Mouse (Mus musculus) T-helper 1 cell (primary cell): Measurements from ENCODE around the gene Noxa1.

Experiments used
- in situ Hi-C: fragments of 300-600 bp; cut with MboI, MseI; formaldehyde crosslinking; loops from one replicate; pipeline ENCODE4 v1.15.1; 2025; ENCODE audit warnings: high pct_unique_total_duplicates

The Noxa1 gene

DNA sequence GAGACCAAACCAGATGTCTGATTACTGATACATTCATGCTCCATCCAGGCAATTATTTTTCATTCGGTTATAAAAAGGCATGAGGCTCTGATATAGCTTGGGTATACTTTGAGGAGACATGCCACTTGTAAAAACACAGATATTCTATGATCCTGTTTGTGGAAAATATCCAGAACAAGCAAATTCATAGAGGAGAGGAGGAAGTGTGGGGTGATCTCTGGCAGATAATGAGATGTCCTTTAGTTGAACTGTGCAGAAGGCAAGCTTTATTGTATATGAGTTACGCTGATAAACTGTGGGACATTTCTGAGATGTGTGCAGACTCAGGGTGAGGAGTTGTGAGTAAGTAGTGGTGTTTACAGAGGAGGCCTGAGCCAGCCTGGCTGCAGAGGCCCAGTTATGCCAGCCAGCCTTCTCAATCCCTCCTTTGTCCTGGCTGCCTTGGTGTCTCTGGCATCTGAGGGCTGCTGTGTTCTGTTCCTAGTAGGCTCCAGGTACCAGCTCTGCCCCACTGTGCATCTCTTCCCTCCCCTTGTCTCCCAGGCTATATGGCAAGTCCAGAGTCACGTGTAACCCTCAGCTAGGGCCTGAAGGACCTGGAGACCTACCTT lies 3.2 kb upstream of the Noxa1 start:
- in situ Hi-C loops = no loop called here

DNA sequence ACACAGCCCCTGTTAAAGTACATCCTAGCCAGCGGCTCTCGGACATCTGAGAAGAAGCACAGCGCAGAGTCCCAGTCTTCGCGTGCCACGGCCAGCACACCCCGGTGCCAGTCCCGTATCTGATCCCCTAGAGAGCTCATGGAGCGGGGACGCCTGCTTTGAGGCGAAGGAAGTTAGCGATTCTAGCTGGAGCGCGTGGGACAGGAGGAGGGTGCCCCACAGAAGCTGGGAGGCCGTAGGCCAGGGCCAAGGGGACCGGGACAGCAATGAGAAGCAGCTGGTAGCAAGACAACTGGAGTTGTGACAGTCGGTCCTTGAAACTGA lies 202 bp downstream of the Noxa1 start:
- in situ Hi-C loops = no loop called here

DNA sequence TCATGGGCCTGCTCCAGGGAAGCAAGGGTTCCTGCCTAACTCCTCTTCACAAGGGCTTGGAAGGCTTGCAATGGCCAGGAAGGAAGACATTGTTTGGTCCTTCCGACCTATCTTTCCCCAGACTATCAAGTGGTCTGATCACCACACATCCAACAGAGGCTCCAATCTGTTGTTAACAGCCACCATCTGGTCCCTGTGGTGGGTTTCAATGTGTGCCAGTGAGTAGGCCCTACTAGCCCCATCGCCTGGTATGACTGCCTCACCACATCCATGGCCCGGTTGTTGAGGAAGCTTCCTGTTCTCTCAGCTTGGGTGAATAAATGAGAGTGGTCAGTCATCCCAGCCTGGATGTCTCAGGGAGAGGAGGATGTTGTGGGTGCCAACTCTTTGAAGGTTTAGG lies 6.3 kb downstream of the Noxa1 start:
- in situ Hi-C loops = no loop called here

DNA sequence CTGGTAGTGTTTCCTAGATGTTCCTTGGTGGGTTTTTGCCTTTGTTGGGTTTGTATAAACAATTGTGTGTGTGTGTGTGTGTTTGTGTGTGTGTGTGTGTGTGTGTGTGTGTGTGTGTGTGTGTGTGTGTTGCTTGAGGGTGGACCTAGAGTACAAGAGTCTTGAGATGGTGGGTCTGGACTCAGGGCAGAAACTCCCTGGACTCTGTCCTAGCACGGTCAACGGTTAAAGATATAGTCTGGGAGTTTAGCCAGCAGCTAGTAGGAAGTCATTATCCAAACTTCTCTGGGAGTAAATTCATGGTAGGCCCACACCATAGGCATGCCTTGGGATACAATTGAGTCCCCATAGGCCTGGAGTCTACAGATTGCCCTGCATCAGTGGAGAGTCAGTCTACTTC lies 7.1 kb downstream of the Noxa1 start:
- in situ Hi-C loops = no loop called here

DNA sequence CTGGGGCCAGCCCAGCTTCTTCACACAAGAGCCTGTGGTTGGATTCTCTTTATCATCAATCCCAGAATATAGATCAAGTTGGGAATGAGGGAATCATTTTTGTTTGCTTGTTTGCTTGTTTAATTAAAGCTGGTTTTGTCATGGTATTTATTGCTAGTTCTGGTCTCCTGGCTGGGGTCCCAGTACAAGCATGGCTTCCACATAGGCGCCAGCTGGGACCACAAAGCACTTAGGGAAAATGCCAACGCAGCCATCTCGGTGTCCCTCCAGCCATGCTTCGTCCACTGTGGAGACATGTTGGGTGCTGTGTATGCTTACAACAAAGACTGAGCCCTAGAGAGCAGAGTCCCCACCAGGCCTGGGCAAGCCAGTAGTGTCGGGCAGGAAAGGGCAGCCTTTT lies 9.4 kb downstream of the Noxa1 start:
- in situ Hi-C loops = no loop called here

DNA sequence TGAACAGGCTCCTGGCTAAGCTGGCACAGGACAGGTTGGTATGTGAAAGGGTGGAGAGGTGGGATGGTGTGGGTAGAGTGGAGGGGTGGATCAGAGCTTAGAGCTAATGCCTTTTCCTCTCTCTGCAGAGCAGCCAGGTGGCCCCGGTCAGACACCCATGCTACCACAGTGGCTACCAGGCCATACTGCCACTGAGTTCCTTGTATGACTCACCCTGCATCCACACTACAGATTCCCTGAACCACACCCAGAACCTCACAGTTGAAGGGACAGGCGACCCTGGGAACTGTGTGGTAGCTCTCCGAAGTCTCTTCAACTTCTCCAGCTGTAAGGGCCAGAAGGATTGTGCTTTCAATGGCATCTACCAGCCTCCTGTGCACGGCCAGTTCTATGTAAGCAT lies 11.3 kb downstream of the Noxa1 start:
- in situ Hi-C loops = no loop called here

DNA sequence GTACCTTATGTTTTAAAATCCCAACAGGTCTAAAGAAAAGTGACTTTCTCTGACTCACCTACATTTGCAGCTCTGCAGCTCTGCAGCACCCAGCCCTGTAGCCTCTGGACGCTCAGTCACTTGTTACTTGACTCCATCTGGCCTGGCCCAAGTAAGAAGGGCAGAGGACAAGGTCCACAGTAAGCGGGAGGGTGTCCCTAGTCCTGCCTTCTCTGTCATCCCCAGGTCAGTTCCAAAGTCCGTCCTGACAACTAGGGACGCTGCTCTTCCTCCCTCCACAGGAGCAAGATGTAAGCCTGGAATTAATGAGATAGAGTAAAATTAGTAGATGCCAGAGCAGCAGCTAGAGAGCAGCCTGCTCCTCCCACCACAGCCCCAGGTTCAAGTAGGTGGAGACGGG lies 14.9 kb downstream of the Noxa1 start, which contains the start of gene Entpd8:
Entpd8 (plus strand) TSS at position 229 of the 400 bp plus-strand sequence.
- in situ Hi-C loops = no loop called here

DNA sequence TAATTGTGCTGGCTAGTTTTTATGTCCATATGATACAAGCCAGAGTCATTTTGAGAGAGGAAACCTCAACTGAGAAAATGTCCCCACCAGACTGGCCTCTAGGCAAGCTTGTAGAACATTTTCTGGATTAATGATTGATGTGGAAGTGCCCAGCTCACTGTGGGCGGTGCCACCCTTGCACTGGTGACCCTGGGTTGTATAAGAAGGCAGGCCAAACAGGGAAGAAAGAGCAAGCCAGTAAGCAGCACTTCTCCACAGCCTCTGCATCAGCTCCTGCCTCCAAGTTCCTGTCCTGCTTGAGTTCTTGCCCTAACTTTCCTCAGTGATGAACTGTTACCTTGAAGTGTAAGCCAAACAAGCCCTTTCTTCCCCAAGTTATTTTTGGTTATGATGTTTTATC lies 16.0 kb downstream of the Noxa1 start:
- in situ Hi-C loops = no loop called here

DNA sequence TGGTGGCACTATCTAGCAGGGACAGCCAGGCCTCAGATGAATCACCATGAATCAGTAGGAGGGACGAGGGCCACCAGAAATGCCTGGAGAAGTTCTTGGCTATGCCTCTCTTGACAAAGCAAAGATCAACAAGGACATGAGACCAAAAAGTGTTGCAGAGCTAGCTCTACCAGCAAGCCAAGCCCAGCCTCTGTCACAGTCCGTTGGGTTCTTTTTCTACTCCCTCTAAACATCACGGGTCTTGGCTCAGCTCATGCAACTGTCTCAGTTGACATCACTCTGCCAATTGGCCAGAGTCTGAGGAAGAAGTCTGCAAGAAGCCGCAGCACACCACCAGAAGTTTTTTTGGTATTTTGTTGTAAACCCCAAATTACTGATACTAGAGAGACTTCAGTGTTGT lies 19.4 kb downstream of the Noxa1 start:
- in situ Hi-C loops = no loop called here

DNA sequence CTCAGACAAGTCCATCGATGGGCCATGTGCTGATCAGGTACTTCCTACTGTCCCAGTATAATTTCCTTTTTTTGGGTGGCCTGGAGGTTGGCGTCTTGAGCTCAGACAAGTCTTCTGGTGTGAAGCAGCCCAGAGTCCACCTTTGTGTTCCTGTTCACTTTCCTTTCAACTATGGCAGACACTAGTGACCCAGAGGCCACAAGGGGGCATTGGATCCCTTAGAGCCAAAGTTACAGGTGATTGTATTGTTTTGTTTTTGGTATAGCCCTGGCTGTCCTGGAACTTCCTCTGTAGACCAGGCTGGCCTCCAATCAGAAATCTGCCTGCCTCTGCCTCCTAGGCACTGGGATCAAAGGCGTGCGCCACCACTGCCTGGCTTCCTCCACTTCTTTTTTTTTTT lies 22.6 kb downstream of the Noxa1 start:
- in situ Hi-C loops = no loop called here

DNA sequence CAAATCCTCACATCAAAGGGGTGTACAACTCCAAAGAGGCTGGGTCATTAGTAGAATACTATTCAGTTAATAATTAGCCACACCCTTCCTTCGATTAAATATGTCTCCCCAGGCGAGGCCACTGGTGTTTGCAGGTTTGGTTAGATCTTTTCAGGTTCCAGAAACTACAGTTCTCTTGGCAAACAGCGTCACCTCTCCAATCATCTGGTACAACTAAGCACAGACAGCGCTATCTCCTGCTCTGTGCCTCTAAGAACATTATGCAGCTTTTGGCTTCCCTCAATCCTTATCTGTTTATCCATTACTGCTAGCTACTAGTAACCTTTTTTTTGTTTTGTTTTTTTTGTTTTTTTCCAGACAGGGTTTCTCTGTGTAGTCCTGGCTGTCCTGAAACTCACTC lies 25.4 kb downstream of the Noxa1 start:
- in situ Hi-C loops = no loop called here

DNA sequence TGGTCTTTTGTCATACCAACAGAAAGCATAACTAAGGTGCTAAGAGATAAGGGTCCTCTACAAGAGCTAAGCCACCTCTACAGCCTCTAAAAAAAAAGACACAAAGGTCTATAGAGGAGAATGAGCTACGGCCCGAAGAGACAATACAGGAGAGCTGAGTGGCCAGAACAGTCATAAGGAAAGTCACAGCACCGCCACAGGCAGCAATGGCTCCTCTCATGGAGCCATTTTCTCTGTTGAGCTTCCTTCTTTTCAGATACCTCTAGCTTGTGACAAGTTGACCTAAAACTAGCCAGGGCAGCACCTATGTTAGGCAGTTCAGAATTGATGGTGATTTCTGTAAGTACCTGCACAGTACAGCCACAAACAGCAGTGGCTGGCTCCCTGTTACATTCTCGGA lies 28.4 kb downstream of the Noxa1 start:
- in situ Hi-C loops = no loop called here

DNA sequence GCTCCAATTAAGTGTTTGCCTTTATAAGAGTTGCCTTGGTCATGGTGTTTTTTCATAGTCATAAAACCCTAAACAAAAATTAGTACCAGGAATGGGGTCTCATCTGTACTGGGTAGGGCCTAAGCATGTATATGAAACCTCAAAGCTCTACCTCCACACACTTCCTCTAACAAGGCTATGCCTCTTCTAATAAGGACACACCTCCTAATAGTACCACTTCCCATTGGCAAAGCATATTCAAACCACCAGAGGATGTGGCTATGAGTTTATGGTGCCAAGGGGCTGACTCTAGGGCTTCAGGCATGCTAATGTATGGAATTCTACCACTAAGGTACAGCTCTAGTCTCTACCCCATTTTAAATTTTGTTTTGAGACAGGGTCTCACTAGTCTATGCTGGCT lies 29.4 kb downstream of the Noxa1 start:
- in situ Hi-C loops = no loop called here

DNA sequence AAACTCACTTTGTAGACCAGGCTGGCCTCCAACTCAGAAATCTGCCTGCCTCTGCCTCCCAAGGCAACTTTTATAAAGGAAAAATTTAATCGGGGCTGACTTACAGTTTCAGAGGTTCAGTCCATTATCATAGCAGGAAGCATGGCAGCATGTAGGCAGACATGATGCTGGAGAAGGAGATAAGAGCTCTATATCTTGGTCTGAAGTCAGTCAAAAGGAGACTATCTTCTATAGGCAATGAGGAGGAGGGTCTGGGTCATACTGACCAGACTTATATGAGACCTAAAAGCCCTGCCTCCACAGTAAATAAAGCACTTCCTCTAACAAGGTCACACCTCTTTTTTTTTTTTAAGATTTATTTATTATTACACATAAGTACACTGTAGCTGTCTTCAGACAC lies 30.7 kb downstream of the Noxa1 start:
- in situ Hi-C loops = no loop called here

DNA sequence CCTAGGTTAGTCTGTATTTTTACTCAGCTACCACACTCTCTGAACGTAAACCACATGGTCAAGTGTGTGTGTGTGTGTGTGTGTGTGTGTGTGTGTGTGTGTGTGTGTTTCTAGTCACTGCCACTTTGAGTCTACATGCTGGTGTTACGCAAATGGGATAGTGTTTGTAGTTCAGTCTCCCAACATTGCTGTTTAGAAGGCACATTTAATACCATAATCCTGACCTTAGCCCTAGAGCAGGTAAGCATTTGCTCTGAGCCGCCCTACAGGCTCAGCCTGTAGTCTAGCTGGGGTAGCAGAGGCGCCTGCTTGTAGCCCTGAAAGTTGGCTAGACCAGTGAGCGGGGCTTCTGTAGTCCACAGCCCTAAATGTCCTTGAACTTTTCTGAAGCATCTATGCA lies 31.4 kb downstream of the Noxa1 start:
- in situ Hi-C loops = no loop called here

DNA sequence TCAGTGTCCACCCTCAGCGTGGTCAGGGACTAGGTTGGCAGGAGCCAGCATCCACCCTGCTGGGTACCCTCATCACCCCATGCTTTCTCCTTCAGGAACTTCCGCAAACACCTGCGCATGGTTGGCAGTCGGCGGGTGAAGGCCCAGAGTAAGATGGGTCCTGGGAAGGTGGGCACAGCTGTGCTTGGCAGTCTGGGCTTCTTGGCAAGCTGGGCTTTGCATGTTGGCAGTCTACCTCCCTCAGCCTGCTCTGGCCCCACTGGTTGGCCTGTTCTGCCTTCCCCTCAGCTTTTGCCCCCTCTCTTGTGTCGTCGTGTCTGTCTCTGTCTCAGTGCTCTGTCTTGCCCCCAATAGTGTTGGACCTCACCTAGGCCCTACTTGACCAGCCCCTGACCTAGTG lies 36.0 kb downstream of the Noxa1 start:
- in situ Hi-C loops = no loop called here

DNA sequence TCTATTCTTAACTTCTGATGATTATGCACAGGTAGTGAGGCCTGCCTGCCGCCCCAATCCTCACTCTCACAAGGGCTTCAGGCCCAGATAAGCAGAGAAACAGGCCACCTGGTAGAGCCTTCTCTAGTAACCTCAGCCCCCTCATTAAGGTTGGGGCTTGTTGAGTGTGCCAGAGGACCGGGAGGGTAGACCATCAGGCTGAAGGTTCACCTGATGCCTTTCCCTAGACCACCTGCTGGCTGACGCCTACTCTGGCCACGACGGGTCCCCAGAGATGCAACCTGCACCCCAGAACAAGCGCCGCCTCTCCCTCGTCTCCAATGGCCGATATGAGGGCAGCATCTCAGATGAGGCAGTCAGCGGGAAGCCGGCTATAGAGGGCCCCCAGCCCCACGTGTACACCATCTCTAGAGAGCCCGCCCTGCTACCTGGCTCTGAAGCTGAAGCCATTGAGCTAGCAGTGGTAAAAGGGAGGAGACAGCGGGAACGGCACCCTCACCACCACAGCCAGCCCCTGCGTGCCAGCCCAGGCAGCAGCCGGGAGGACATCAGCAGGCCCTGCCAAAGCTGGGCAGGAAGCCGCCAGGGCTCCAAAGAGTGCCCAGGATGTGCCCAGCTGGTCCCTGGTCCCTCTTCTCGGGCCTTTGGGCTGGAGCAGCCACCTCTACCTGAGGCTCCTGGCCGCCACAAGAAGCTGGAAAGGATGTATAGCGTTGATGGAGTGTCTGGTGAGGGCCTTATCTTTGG lies 39.4 kb downstream of the Noxa1 start:
- in situ Hi-C loops = no loop called here

DNA sequence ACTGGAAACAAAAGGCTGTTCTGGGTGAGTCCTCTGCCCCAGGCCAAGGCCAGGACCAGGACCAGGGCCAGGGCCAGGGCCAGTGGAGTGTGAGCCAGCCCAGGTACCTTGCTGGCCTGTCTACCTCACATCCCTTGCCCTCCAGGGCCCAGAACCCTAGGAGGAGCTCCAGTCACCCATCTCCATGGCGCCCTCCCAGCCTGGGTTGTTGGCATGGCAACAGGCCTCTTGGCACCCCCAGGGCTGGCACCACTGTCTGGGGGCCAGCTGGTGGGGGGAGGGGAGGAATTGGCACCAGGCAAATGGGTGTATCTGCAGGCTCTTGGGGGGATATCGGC lies 39.9 kb downstream of the Noxa1 start:
- in situ Hi-C loops = no loop called here

DNA sequence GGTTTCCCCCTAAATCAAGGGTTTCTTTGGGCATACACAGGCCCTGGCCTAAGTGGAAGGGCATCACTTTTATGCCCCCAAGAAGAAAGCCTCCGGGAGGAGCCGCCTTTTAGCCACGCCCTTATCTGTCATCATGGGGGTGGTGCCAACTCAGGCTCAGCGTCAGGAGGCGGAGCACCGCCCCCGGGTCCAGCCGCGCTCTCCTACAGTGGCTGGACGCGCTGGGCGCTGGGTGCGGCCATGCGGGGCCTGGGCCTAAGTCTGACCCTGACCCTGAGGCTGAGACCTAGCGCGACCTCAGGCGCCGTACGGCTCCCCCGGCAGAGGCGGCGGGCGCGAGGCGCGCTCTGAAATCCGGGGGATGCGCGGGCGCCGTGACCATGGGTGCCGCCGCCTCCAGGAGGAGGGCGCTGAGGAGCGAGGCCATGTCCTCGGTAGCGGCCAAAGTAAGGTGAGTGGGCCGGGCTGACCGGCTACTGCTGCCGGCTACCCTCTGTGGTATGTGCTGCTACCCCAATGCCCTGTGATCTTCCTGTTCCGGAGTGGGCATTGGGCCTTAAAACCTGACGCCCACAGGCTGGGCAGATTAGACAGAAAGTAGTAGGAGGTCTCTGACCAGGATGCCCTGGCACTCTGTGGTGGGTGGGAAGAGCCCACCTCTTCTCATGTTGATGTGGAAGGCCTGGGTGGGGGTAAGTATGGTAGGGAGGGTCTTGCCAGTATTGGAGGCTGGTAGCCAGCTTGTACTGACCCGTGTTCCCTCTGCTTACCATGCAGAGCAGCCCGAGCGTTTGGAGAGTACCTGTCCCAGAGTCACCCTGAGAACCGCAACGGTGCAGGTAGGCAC lies 40.5 kb downstream of the Noxa1 start, which contains the start of gene Nsmf:
Nsmf (plus strand) TSS at position 135 of the 847 bp plus-strand sequence.
- in situ Hi-C loops = no loop called here

DNA sequence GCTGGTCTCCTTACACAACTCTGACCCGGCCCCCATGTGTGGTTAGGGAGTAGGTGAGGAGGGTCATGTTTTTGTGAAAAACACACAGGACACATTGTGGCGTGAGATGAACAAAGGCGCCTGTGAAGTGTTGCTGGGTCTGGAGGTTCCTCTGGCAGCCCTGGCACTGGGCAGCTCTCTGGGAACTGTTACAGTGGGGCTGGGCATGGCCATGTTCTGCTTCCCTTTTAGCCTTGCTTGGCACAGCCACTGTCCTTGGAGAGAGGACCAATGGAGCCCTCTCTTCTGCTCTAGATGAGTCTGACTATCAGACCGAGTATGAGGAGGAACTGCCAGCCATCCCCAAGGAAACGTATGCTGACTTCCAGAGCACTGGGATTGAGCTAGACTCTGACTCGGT lies 41.8 kb downstream of the Noxa1 start:
- in situ Hi-C loops = no loop called here

DNA sequence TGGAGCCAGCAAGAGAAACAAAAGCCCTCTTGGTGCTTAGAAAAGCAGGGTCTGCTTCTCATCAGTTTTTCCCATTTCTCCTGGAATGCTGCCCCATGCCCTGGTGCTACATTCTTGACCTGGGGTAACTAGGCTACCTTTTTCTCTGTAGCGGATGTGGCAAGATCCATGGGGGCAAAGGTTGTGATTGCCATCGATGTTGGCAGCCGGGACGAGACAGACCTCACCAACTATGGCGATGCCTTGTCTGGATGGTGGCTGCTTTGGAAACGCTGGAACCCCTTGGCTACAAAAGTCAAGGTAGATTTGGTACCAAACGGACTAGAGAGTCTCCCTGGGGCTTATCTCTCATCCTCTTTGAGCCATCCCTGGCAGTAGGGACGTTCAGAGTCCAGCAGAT lies 43.5 kb downstream of the Noxa1 start:
- in situ Hi-C loops = no loop called here

DNA sequence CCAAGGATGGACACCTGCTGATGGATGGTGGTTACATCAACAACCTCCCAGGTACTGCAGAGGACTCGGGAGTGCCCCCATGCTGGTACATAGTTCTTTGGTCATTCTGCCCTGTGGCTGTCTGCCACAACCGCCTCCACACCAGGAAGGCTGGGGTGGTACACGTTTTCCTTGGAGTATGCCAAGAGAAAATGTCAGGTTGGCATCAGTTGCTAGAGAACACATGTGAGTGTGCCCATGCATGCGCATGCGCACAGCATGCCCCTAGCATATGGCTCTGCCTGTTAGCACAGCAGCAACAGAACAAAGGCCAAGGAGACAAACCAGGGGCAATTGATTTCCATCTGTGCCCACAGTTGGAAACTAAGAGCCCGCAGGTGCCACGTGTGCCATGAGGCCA lies 44.0 kb downstream of the Noxa1 start:
- in situ Hi-C loops = no loop called here

DNA sequence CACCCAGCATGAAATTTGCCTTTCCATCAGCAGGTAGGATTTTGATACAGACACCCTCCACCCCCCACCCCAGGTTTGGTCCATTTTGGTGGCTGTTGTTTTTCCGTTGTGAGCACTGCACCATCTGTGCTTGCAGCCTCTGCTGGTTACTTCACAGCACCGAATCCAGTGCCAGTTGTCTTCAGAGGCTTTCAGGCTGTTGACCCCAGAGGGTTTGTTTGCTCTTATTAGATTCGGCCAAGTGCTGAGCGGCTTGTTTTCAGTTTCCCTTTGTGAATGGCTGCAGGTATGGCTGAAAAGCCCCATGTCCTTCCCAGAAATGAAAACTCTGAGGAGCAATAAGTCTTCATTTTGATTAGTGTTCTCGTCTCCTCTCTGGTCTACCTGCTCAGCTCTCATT lies 54.9 kb downstream of the Noxa1 start:
- in situ Hi-C loops = no loop called here
